Mouse (Mus musculus) cerebellum, postnatal 14 days (tissue): ENCODE measurements around the gene Mob4.
"Not testable (repeated sequence)": the region's sequence is repeated elsewhere in the genome, so short reads cannot be mapped to it uniquely, and the experiment has no call there.

Experiments used
- DNase-seq, 2 experiments: peaks; one replicate each; pipeline ENCODE4 v3.0.0; 2021; ENCODE audit warnings: mixed read lengths in 2 of 2

Mob4 gene

GRCm38 (mm10) chr1:55130943-55131401 lies at the start of gene Mob4:
Gene Mob4, plus strand, starts transcription at chr1:55131231.
- DNase-seq: peak; percentile 98 to 99

GRCm38 (mm10) chr1:55082106-55082505 lies 48.9 kb upstream of the Mob4 start:
- DNase-seq: no peak

- DNase-seq: no peak
These were observed 45.2 kb upstream of the Mob4 start for GRCm38 (mm10) chr1:55085781-55086366.

- no peak for DNase-seq
These were observed 44.1 kb upstream of the Mob4 start for GRCm38 (mm10) chr1:55086868-55087400.

- peak in 1 of 2 experiments; percentile 84 for DNase-seq
These were observed 43.6 kb upstream of the Mob4 start for GRCm38 (mm10) chr1:55087401-55087904.

GRCm38 (mm10) chr1:55087932-55088610 lies 43.0 kb upstream of the Mob4 start, which contains the start of the genes Hspe1 and Hspd1:
Gene Hspe1, plus strand, starts transcription at chr1:55088132.
Gene Hspd1, minus strand, starts transcription at chr1:55088243.
- DNase-seq: peak; percentile 99

GRCm38 (mm10) chr1:55088611-55089497 lies 42.2 kb upstream of the Mob4 start:
- no peak for DNase-seq

GRCm38 (mm10) chr1:55089498-55090064 lies 41.5 kb upstream of the Mob4 start:
- DNase-seq: no peak

- no peak for DNase-seq
These were observed 39.0 kb upstream of the Mob4 start for GRCm38 (mm10) chr1:55092056-55092455.

- no peak for DNase-seq
These were observed 38.6 kb upstream of the Mob4 start for GRCm38 (mm10) chr1:55092469-55092868.

GRCm38 (mm10) chr1:55106919-55107585 lies 24.0 kb upstream of the Mob4 start:
- no peak for DNase-seq

GRCm38 (mm10) chr1:55107644-55108043 lies 23.4 kb upstream of the Mob4 start:
- no peak for DNase-seq

- no peak for DNase-seq
These were observed 22.6 kb upstream of the Mob4 start for GRCm38 (mm10) chr1:55108473-55108872.

GRCm38 (mm10) chr1:55109066-55109766 lies 21.8 kb upstream of the Mob4 start:
- DNase-seq: no peak

- no peak for DNase-seq
These were observed 8.0 kb upstream of the Mob4 start for GRCm38 (mm10) chr1:55123046-55123445.

GRCm38 (mm10) chr1:55123561-55123960 lies 7.5 kb upstream of the Mob4 start:
- no peak for DNase-seq

GRCm38 (mm10) chr1:55124136-55124535 lies 6.9 kb upstream of the Mob4 start:
- DNase-seq: not testable (repeated sequence)

GRCm38 (mm10) chr1:55129716-55130115 lies 1.3 kb upstream of the Mob4 start:
- DNase-seq: no peak

GRCm38 (mm10) chr1:55130190-55130916 lies 678 bp upstream of the Mob4 start:
- DNase-seq: peak; percentile 15 to 27

- DNase-seq: no peak
These were observed 488 bp downstream of the Mob4 start for GRCm38 (mm10) chr1:55131424-55132014.
